Mouse (Mus musculus): ENCODE data around the gene Cyp26a1.
A peak's percentile ranks its signal among the peaks of the same experiment; 100 is the strongest.

Cyp26a1 gene

GRCm38 (mm10) chr19:37698273-37699160 lies 919 bp downstream of the Cyp26a1 start:
- no peak for DNase-seq (ENCODE audit: low spot score in 2 of 2)

- no peak for DNase-seq (ENCODE audit: low spot score in 2 of 2)
These were observed 2.1 kb downstream of the Cyp26a1 start for GRCm38 (mm10) chr19:37699711-37700110.

GRCm38 (mm10) chr19:37702377-37703076 lies 4.9 kb downstream of the Cyp26a1 start:
- DNase-seq (ENCODE audit: low spot score in 2 of 2): no peak

DNA sequence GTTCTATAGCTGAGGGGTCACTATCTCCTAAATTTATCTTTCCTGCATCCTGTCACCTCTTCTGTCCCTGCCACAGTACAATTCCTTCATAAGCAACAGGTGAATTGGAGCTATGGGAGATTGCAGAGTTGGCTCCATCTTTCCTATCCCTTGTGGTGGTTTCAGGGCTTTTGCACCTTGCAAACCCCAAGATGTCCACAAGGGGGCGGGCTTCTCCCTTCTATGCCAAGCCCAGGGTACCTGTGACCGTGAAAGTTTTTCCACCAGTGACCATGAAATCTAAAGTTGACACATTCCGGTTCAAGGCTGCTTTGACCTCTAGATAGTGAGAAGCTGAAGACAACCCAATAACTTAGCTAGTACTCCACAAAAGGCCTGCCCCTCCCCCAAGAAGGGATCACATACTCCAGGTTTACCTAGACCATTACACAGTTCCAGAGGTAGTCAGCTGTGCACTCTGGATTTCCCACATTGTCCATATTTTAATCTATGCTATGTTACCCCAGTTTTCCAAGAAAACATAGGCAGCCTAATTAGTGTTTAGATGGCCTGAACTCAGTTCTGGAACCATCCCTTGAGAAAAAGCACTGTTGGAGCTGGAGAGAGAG lies 6.4 kb downstream of the Cyp26a1 start:
- DNase-seq (ENCODE audit: low spot score in 2 of 2): peak; percentile 75 to 83

- DNase-seq (ENCODE audit: low spot score in 2 of 2): no peak
These were observed 8.1 kb downstream of the Cyp26a1 start for GRCm38 (mm10) chr19:37705722-37706121.

DNA sequence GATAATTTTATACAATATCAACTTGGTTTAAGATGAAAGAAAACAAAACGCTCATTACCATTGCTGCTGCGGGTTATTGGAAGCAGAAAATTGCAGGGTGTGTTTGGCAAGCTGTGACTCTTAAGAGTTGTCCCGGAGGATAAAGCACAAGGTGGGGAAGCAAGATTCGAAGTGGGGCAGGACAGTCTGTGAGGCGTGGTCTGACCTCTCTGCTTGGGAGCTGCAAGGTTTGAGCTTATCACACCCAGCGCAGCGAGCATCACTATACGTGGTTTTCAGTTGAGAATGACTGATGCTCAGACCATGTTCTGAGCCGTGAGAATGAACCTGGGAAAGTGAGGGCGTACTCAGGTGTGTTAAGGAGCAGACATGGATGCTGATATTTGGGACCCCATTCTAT lies 17.1 kb downstream of the Cyp26a1 start:
- DNase-seq (ENCODE audit: low spot score in 2 of 2): no peak

DNA sequence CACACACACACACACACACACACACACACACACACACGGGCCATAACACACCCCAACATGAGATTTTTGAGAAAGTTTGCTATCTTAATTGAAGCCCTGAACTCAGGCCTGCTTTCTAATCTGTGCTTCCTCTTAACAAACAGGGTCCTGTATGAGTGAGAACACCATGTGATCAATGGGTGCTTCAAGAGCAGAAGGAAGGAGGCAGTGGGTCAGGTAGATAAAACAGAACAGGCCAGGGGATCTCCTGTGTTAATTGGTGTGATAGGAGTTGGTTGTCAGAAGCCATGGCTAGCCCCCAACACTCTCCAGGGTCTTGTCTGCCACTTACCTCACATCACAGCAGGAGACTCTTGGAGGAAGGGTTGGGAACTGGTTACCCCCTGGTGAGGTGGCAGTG lies 18.4 kb downstream of the Cyp26a1 start:
- no peak for DNase-seq (ENCODE audit: low spot score in 2 of 2)

- no peak for DNase-seq (ENCODE audit: low spot score in 2 of 2)
These were observed 19.1 kb downstream of the Cyp26a1 start for GRCm38 (mm10) chr19:37716524-37717175.

GRCm38 (mm10) chr19:37719166-37719565 lies 21.6 kb downstream of the Cyp26a1 start:
- no peak for DNase-seq (ENCODE audit: low spot score in 2 of 2)

DNA sequence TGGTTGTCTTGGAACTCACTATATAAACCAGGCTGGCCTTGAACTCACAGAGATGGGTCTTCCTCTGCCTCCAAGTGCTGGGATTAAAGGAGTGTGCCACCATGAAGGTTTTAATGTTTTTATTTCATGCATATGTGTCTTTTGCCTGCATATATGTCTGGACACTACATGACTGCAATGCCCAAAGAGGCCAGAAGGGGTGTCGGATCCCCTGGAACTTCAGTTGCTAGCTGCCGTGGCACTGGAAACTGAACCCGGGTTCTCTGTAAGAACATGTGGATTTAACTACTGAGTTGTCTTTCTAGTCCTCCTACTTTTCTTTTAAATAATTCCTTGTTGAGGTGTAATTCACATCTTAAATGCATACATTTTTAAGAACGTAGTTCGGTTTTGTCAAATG lies 27.0 kb downstream of the Cyp26a1 start:
- DNase-seq (ENCODE audit: low spot score in 2 of 2): no peak

GRCm38 (mm10) chr19:37726585-37726984 lies 29.0 kb downstream of the Cyp26a1 start:
- DNase-seq (ENCODE audit: low spot score in 2 of 2): no peak

- no peak for DNase-seq (ENCODE audit: low spot score in 2 of 2)
These were observed 29.8 kb downstream of the Cyp26a1 start for GRCm38 (mm10) chr19:37727366-37727765.

- DNase-seq (ENCODE audit: low spot score in 2 of 2): no peak
These were observed 37.8 kb downstream of the Cyp26a1 start for GRCm38 (mm10) chr19:37735426-37735825.

DNA sequence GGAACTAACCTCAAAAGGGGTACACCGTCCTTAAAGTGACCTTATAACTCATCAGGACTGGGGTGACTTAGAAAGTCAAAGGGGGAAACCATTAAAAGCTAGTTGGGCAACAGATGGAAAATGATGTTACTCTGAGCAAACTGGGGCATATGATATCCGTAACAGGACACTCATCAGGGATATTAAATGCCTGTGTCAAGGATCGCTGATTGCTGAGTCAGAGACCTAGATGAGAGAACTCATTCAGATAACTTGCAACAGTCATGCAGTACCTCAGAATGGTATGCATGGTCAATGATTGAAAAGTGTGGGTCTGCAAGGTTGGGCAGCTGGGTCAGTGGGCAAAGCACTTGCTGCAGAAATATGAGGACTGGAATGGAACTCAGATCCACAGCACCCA lies 41.0 kb downstream of the Cyp26a1 start:
- no peak for DNase-seq (ENCODE audit: low spot score in 2 of 2)

GRCm38 (mm10) chr19:37740043-37740442 lies 42.4 kb downstream of the Cyp26a1 start:
- no peak for DNase-seq (ENCODE audit: low spot score in 2 of 2)
